Mouse (Mus musculus): ENCODE data around the gene Gm14214.

- TF ChIP-seq POLR2A (IDR thresholded peaks at IDR 0.05; ENCODE audit: low read depth, low read length) (no peak), CTCF (IDR thresholded peaks at IDR 0.05; ENCODE audit: extremely low read depth, insufficient read depth, insufficient read length, insufficient replicate concordance) (no peak)
Measured at GRCm38 (mm10) chr2:154809107-154809762, 39.4 kb upstream of the Gm14214 start.
